Mouse (Mus musculus) cerebellum, adult 8-10 months (tissue): ENCODE measurements around the gene Prap1.
A peak's percentile ranks its signal among the peaks of the same experiment; 100 is the strongest.
"Not testable (repeated sequence)": the region's sequence is repeated elsewhere in the genome, so short reads cannot be mapped to it uniquely, and the experiment has no call there.

ENCODE experiments used
- DNase-seq: peaks from one replicate; pipeline ENCODE4 v3.0.0; 2022

Gene Prap1

GRCm38 (mm10) chr7:140090601-140091000, 2.6 kb upstream of the Prap1 start:
- DNase-seq: no peak

- no peak for DNase-seq
These were observed 1.8 kb downstream of the Prap1 start for GRCm38 (mm10) chr7:140094954-140095353.

GRCm38 (mm10) chr7:140095556-140095955, 2.4 kb downstream of the Prap1 start:
- DNase-seq: no peak

DNA sequence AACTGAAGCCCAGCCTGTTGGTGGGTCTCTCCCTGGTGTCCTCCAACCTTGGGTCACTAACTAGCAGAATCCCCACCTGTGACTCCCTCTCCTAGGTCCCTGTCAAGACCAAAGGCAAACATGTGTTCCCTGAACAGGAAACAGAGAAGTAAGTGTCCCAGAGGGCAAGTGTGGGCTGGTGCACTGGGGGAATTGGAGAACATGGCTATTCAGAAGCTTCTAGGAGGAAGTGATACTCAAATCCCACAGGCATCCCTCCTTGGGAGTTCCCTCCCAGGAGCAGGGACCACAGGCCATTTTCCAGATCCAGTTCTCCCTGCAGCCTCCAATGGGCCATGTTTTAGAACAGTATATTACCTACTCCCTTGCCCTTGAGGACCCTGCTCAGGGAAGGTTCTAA, 2.9 kb downstream of the Prap1 start:
- no peak for DNase-seq

DNA sequence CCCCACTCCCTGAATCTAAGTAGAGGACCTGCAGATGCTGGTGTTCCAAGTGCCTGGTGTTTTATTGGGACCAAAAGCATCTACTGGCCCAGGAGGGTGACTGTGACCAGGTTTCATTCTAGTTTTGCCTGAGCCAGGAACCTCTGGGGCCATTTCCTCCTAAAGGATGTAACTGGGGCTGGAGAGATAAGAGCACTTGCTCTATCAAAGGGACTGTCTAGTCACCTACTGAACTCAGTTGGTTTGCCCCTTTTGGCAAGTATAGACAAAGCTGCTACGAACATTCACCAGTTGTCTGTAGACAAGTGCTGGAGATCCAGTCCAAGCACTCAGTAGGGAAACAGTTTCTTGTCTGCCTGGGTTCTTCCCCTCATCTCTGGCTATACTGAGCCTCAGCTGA, 5.3 kb downstream of the Prap1 start:
- DNase-seq: no peak

DNA sequence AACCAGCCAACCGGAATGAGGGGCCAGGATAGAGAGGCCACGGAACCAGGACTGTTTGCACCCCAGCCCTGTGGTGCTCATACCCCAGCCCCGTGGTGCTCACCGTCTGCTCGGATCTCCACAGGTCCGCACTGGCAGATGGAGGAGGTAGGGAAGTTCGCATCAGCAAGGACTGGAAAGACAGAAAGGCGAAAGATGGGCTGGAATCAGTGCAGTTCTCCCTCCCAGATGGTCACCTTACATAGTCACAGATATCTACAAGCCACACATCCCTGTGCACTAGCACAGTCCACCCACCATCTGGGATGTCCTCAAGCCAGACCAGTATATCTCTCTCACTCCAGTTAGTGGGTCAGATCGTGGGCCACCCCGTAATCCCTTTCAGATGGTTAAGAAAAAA, 8.3 kb downstream of the Prap1 start:
- DNase-seq: peak; percentile 43

GRCm38 (mm10) chr7:140101993-140102860, 9.0 kb downstream of the Prap1 start, which contains the start of gene Fuom:
Gene Fuom (minus strand): TSS chr7:140102441.
- DNase-seq: peak; percentile 82

- no peak for DNase-seq
These were observed 10.8 kb downstream of the Prap1 start for GRCm38 (mm10) chr7:140104009-140104408.

DNA sequence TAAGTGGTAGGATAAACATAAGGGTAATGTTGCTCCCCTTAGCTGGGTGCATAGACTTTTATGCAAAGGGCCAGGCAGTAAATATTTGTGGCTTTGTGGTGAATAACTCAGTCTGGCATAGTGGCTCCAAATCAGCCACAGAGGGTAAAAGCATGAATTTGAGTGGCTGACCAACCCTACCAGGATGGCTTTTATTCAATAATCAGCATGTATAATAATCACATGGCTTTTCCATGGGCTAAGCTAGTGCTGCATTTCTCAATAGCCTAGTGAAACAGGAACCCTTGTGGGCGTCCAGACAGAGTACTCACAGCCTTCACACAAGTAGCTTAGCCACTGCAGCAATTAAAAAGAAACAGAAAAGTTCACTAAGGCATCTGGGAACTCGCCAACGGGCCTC, 18.7 kb downstream of the Prap1 start:
- no peak for DNase-seq

DNA sequence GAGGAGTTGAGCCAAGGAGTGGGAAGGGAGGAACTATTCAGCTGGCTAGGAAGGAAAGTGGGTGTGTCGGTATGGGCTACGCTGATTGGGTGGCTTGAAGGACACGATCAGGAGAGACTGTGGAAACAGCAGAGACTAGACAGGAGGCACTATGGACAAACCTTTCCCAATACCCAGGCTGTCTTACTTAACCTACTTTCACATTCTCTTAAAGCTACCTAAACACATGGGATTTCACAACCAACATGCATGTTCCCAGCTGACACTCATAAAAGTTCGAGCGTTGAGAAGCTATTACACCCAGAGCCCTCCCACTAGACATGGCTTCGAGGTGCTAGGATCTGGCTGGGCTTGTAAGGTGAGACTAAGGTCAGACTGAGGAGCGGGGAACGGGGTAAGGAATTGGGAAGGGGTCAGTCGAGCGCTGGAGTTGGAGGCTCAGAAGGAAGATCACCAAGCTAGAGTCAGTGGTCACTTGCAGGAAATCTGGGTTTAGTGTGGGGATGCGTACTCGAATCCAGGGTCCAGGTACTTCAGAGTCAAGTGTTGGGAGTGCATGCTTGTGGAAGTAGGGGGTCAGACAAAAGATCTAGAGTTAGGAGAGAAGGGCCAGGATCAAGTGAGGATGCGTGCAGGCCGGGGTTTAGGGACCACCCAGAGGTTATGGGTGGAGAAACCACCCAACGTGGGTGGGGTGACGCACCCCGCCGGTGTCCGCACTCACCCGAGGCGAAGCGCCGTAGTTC, 22.6 kb downstream of the Prap1 start, which contains the start of gene Paox:
Gene Paox (plus strand): TSS at position 217 of the 746 bp plus-strand sequence.
- peak; percentile 23 for DNase-seq

- peak; percentile 85 for DNase-seq
These were observed 23.3 kb downstream of the Prap1 start, which contains the start of gene Echs1 for GRCm38 (mm10) chr7:140116329-140117054. Gene Echs1 (minus strand): TSS chr7:140116476.

GRCm38 (mm10) chr7:140120484-140120883, 27.3 kb downstream of the Prap1 start:
- no peak for DNase-seq

- DNase-seq: no peak
These were observed 28.2 kb downstream of the Prap1 start for GRCm38 (mm10) chr7:140121338-140121910.

GRCm38 (mm10) chr7:140122765-140123164, 29.6 kb downstream of the Prap1 start:
- DNase-seq: no peak

DNA sequence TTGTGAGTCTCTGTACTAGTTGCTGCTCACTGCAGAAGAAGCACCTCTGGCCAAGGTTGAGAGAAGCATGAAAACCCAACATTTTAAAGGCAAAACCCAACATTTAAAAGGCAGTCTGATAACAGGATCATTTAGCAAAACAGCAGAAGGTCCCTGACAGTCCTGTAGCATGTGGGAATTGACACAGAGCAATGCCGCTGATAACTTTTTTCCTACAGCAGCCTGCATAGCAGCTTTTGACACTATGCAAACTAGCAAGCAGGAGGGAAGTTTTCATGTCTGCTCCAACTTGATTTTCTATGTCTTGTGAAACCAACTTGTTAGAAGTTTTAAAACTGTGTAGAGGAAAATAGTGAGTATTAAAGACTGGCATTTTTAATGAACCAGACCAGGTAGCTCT, 31.2 kb downstream of the Prap1 start:
- no peak for DNase-seq

DNA sequence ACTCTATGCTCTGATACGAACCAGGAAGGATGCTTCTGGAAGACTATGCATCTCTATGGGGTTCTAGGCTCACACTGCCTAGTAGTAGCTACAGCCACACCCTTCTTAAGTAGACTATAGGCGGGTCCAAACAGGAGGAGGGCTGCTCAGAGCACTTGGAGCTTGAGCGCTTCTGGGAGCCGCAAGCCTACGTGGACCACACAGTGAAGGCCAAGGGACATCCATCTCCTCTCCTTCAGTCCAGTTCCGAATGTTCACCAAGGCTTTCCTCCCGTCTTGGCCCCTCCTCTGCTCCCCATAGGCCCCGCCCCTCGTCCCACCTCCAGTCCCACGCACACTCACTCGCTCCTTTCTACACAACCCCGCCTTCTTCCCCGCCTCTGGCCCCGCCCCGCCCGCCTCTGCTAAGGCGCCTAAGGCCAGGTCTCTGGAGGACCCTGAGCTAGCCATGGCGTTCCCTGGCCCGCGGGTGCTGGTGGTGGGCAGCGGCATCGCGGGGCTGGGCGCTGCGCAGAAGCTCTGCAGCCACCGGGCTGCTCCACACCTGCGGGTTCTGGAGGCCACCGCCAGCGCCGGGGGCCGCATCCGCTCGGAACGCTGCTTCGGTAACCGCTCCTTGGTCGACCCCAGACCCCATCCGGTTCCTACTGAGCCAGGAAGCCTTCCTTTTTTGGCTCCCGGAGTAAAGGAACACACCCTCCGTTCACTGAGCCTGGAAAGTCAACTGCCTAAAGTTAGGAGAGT, 32.3 kb downstream of the Prap1 start:
- DNase-seq: peak; percentile 92

DNA sequence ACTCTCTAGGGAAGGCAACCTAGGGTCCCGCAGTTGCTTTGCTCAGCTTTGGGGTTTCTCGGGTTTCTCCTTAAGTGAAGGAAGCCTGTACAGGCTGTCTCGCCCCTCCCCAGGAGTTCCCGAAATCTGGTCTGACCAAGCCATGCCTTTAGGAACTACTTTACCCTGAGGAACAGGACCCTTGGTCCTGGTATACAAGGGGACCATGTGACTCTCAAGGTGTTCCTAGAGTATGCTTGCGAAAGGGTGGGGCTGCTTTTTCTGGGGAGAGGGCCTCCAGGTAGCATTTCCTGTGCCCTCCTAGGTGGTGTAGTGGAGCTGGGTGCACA, 32.8 kb downstream of the Prap1 start:
- DNase-seq: no peak

- no peak for DNase-seq
These were observed 33.7 kb downstream of the Prap1 start for GRCm38 (mm10) chr7:140126934-140127333.

GRCm38 (mm10) chr7:140127911-140128310, 34.7 kb downstream of the Prap1 start:
- no peak for DNase-seq

- DNase-seq: not testable (repeated sequence)
These were observed 39.0 kb downstream of the Prap1 start for GRCm38 (mm10) chr7:140132184-140132583.

- DNase-seq: not testable (repeated sequence)
These were observed 40.8 kb downstream of the Prap1 start for GRCm38 (mm10) chr7:140134033-140134432.

DNA sequence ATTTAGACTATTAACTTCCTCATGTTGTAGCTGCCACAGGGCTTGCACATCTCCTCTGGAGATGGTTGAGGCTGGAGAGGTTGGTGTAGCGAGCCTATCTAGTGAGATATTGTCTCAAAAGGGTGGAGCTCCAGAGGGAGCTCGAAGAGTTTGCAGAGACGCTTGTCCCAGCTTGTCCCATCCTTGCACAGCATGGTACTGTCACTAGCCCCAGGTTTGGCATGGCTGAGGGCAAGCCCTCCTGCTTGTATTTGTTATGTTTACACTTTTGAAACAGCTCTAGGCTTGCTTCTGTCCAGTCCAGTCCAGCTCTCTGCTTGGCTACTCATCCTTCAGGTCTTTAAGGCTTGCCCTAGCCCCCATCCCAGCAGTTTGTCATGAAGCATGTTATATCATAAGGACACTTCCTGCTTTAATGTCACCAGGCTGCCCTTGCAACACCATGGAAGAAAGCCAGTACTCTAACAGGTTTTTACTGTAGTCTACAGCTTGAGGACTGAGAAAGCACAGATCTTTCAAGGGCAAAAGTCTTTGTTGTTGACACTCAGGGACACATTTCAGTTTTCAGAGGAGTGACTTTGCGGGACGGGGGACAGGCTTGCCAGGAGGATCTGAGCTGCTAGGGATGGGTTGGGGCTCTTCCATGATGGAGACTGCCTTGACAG, 42.0 kb downstream of the Prap1 start:
- no peak for DNase-seq
